Mouse (Mus musculus): ENCODE results near the gene Agpat3. TPM values are rescaled to one million over a fixed set of nuclear protein-coding genes. Genes with fewer than 3 reads are reported as not detected.

Gene Agpat3
- polyA plus RNA-seq, 1 experiment: 247 TPM

GRCm38 (mm10) chr10:78258142-78258675 is 94.1 kb downstream of the Agpat3 start:
- no peak for TF ChIP-seq POLR2A (IDR thresholded peaks at IDR 0.05; ENCODE audit: borderline replicate concordance, extremely low read depth, low read depth, low read length)
- TF ChIP-seq CTCF (IDR thresholded peaks at IDR 0.05; ENCODE audit: insufficient read depth, low read length): no peak
- no peak for DNase-seq
- 50% methylated on average over 6 of the region's 6 CpGs for WGBS
- no peaks in the 10 kb centered on the region for H3K4me1 ChIP-seq (ENCODE audit: control insufficient read depth, insufficient read depth, low read length)
- no peak overlapping the region for H3K4me3 ChIP-seq (replicated peaks; ENCODE audit: extremely low read depth, low read depth, low read length)

- whole genome bisulfite sequencing: 47% methylated on average over 4 of the region's 4 CpGs
- no peak overlapping the region for H3K4me3 ChIP-seq (replicated peaks; ENCODE audit: extremely low read depth, low read depth, low read length)
- TF ChIP-seq CTCF (IDR thresholded peaks at IDR 0.05; ENCODE audit: insufficient read depth, low read length) (no peak), POLR2A (IDR thresholded peaks at IDR 0.05; ENCODE audit: borderline replicate concordance, extremely low read depth, low read depth, low read length) (no peak)
- DNase-seq: peak; percentile 18
- H3K4me1 ChIP-seq (ENCODE audit: control insufficient read depth, insufficient read depth, low read length): no peaks in the 10 kb centered on the region
Measured at GRCm38 (mm10) chr10:78255646-78256059, 96.6 kb downstream of the Agpat3 start.

GRCm38 (mm10) chr10:78247206-78247605 is 105.1 kb downstream of the Agpat3 start:
- TF ChIP-seq CTCF (IDR thresholded peaks at IDR 0.05; ENCODE audit: insufficient read depth, low read length): no peak
- TF ChIP-seq POLR2A (IDR thresholded peaks at IDR 0.05; ENCODE audit: borderline replicate concordance, extremely low read depth, low read depth, low read length): no peak
- H3K4me3 ChIP-seq (replicated peaks; ENCODE audit: extremely low read depth, low read depth, low read length): no peak overlapping the region
- DNase-seq: no peak
- peaks cover 5% of the 10 kb centered on the region; the same call in 1 of the 2 replicates for H3K4me1 ChIP-seq (ENCODE audit: control insufficient read depth, insufficient read depth, low read length)
- WGBS: 65% methylated on average over 3 of the region's 3 CpGs

GRCm38 (mm10) chr10:78246725-78247124 is 105.6 kb downstream of the Agpat3 start:
- H3K4me3 ChIP-seq (replicated peaks; ENCODE audit: extremely low read depth, low read depth, low read length): no peak overlapping the region
- DNase-seq: no peak
- WGBS: 91% methylated on average over 4 of the region's 4 CpGs
- H3K4me1 ChIP-seq (ENCODE audit: control insufficient read depth, insufficient read depth, low read length): peaks cover 5% of the 10 kb centered on the region; the same call in 1 of the 2 replicates
- TF ChIP-seq CTCF (IDR thresholded peaks at IDR 0.05; ENCODE audit: insufficient read depth, low read length) (no peak), POLR2A (IDR thresholded peaks at IDR 0.05; ENCODE audit: borderline replicate concordance, extremely low read depth, low read depth, low read length) (no peak)

- WGBS: 10% methylated on average over 7 of the region's 7 CpGs
Measured at GRCm38 (mm10) chr10:78245225-78245547, 107.1 kb downstream of the Agpat3 start.

GRCm38 (mm10) chr10:78244438-78245224 is 107.7 kb downstream of the Agpat3 start, which contains the start of gene Trappc10:
Gene Trappc10, minus strand, starts transcription at chr10:78244641.
- TF ChIP-seq POLR2A (IDR thresholded peaks at IDR 0.05; ENCODE audit: borderline replicate concordance, extremely low read depth, low read depth, low read length): no peak
- peak; percentile 83 for DNase-seq
- Histone ChIP-seq H3K4me3 (replicated peaks; ENCODE audit: extremely low read depth, low read depth, low read length) (peak within 1 kb of the TSS; percentile 83), H3K4me1 (ENCODE audit: control insufficient read depth, insufficient read depth, low read length) (peaks cover 5% of the 10 kb centered on the region; the same call in 1 of the 2 replicates)
- 1% methylated on average over 66 of the region's 74 CpGs for WGBS

More at GRCm38 (mm10) chr10:78245225-78245547, 107.1 kb downstream of the Agpat3 start:
- H3K4me3 ChIP-seq (replicated peaks; ENCODE audit: extremely low read depth, low read depth, low read length): peak overlapping the region; percentile 83
- no peak for DNase-seq
- TF ChIP-seq POLR2A (IDR thresholded peaks at IDR 0.05; ENCODE audit: borderline replicate concordance, extremely low read depth, low read depth, low read length): no peak
- TF ChIP-seq CTCF (IDR thresholded peaks at IDR 0.05; ENCODE audit: insufficient read depth, low read length): no peak
- peaks cover 5% of the 10 kb centered on the region; the same call in 1 of the 2 replicates for H3K4me1 ChIP-seq (ENCODE audit: control insufficient read depth, insufficient read depth, low read length)

- DNase-seq: no peak
- Histone ChIP-seq H3K4me3 (replicated peaks; ENCODE audit: extremely low read depth, low read depth, low read length) (peak overlapping the region; percentile 59), H3K4me1 (ENCODE audit: control insufficient read depth, insufficient read depth, low read length) (peaks cover 5% of the 10 kb centered on the region; the same call in 1 of the 2 replicates)
- TF ChIP-seq CTCF (IDR thresholded peaks at IDR 0.05; ENCODE audit: insufficient read depth, low read length): no peak
- TF ChIP-seq POLR2A (IDR thresholded peaks at IDR 0.05; ENCODE audit: borderline replicate concordance, extremely low read depth, low read depth, low read length): no peak
- WGBS: under 1% methylated on average over 33 of the region's 33 CpGs
Measured at GRCm38 (mm10) chr10:78244058-78244437, 108.2 kb downstream of the Agpat3 start.

GRCm38 (mm10) chr10:78238926-78239325 is 113.4 kb downstream of the Agpat3 start:
- TF ChIP-seq CTCF (IDR thresholded peaks at IDR 0.05; ENCODE audit: insufficient read depth, low read length) (no peak), POLR2A (IDR thresholded peaks at IDR 0.05; ENCODE audit: borderline replicate concordance, extremely low read depth, low read depth, low read length) (no peak)
- Histone ChIP-seq H3K4me1 (ENCODE audit: control insufficient read depth, insufficient read depth, low read length) (peaks cover 10% of the 10 kb centered on the region; the same call in 1 of the 2 replicates), H3K4me3 (replicated peaks; ENCODE audit: extremely low read depth, low read depth, low read length) (no peak overlapping the region)
- DNase-seq: no peak
- WGBS: 40% methylated on average over 6 of the region's 6 CpGs

GRCm38 (mm10) chr10:78238297-78238696 is 114.0 kb downstream of the Agpat3 start:
- Histone ChIP-seq H3K4me1 (ENCODE audit: control insufficient read depth, insufficient read depth, low read length) (peaks cover 10% of the 10 kb centered on the region; the same call in 1 of the 2 replicates), H3K4me3 (replicated peaks; ENCODE audit: extremely low read depth, low read depth, low read length) (no peak overlapping the region)
- 91% methylated on average over 5 of the region's 5 CpGs for WGBS
- TF ChIP-seq CTCF (IDR thresholded peaks at IDR 0.05; ENCODE audit: insufficient read depth, low read length): no peak
- DNase-seq: no peak

GRCm38 (mm10) chr10:78237809-78238208 is 114.5 kb downstream of the Agpat3 start:
- 77% methylated on average over 6 of the region's 6 CpGs for WGBS
- Histone ChIP-seq H3K4me3 (replicated peaks; ENCODE audit: extremely low read depth, low read depth, low read length) (no peak overlapping the region), H3K4me1 (ENCODE audit: control insufficient read depth, insufficient read depth, low read length) (peaks cover 6% of the 10 kb centered on the region; the same call in 1 of the 2 replicates)
- no peak for TF ChIP-seq POLR2A (IDR thresholded peaks at IDR 0.05; ENCODE audit: borderline replicate concordance, extremely low read depth, low read depth, low read length)
- no peak for TF ChIP-seq CTCF (IDR thresholded peaks at IDR 0.05; ENCODE audit: insufficient read depth, low read length)
- no peak for DNase-seq
